Mouse (Mus musculus) embryo, embryonic 11 days (tissue): ENCODE results near the gene Myo3b.

Experiments
- DNase-seq: peaks from one replicate; pipeline ENCODE4 v3.0.0-alpha.2; 2015

Myo3b gene

DNA sequence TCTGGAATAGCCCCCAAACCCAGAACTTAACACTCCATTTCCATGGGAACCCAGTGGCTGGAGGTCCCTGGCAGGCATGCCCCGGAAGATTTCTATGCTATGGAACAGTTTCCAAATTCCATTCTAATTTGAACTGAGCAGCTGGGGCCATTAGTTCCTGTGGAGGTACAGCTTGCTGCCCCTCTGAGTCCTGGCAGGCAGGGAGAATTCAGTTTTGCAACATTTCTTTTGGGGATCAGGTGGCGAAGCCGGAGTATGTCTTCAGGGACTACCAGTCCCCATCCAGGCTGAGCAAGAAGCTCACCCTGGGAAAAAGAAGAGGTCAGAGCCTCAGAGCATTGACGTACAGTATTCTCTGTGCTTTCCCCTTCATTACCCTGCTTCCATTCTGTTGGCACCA, 94.4 kb downstream of the Myo3b start:
- no peak for DNase-seq

DNA sequence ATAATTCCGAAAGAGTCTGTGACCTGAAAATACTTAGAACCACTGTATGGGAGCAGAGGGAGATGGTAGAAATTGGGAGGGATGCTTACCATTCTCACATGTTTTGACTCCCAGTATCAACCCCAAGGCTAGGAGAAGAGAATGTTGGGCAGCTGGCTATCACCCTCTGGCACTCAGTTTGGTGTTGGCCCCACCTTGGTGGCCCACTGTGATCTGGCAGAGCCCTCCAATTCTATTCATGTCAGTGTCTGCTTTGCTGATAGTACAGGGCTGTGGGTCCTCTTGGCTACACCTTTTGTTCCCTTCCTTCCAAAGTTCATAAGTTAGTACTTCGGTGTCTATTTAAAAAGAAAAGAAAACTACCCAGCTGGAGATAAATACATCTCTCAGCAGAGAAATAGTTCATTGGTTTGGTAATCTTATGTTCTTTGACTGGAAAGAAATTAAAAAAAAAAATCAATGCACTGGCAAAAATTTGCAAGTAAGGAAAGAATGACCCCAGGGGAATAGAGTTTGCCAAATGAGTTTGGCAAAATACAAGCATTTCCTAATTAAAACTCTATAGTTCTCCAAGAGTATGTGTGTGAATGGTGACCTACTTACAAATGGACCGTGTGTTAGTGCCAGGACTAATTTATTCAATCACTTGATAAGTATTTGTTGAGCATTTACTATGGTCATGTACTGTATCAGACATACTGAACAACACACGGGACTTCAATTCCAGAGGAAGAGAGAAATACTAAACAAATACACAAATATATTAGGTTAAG, 98.5 kb downstream of the Myo3b start:
- no peak for DNase-seq

DNA sequence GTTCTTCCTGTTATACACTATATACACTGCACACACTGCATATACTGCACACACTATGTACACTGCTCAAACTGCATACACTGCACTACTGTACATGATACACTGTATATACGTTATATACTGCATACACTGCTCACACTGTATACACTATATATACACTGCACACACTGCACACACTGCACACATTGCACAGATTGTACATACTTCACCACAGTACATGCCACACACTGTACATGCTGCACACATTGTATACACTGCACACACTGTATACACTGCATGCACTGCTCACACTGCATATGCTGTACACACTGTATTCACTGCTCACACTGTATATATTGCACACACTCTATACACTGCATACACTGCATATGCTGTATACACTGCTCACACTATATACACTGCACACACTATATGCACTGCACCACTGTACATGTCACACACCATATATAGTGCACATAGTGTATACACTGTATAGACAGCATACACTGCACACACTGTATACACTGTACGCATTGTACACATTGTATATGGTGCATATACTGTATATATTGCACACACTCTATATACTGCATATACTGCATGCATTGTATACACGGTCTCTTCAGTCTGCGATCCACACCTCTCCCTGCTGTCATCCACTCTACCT, 104.7 kb downstream of the Myo3b start:
- DNase-seq: no peak

DNA sequence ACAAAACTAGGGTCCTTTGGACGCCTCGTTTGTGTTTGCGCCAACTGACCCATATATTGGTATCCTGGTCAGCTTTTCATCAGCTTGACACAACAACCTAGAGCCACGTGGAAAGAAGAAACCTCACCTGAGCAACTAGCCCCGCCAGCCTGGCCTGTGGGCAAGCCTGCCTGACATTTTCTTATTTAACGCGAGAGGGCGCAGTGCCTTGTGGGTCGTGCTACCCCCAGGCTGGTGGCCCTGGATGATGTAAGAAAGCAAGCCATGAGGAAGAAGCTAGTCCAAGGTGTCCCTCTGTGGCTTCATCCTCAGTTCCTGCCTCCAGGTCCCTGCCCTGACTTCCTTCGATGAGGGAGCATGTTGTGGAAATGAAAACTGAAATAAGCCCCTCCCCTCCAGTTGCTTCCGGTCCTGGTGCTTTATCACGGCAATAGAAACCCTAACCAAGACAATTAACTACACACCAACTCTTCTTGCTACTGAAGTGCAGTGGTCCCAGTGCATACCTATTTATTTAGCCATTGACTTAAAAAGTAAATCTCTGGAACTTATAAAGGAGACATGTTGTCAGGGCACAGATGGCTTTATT, 108.2 kb downstream of the Myo3b start:
- DNase-seq: peak; percentile 44

DNA sequence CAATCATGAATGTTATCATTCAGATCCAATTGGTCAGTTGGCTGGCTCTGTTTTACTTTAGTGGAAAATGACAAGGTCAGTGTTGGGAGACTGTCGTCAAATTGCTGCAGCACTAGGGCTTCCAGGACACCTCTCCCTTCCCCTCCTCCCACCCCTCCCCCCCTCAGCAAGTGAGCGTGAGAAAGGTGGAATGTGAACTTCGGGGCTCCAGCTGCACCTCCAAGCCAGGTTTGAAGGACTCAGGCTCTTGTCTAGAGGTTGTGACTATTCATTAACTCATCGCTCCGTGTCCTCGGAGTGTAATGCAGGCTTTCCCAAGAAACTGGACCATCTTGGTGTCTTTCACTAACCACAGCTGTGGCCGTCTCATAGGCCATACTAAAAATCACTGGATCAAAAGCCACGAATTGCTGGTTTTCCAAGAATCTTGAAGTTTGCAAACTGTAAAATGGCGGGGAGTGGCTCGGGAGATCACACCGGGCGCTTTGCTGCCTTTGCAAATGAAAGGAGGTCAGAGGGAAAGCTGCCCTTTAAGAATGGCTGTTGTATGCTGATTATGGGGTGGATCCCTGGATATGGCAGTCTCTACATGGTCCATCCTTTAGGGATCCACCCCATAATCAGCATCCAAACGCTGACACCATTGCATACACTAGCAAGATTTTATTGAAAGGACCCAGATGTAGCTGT, 110.0 kb downstream of the Myo3b start:
- DNase-seq: no peak

DNA sequence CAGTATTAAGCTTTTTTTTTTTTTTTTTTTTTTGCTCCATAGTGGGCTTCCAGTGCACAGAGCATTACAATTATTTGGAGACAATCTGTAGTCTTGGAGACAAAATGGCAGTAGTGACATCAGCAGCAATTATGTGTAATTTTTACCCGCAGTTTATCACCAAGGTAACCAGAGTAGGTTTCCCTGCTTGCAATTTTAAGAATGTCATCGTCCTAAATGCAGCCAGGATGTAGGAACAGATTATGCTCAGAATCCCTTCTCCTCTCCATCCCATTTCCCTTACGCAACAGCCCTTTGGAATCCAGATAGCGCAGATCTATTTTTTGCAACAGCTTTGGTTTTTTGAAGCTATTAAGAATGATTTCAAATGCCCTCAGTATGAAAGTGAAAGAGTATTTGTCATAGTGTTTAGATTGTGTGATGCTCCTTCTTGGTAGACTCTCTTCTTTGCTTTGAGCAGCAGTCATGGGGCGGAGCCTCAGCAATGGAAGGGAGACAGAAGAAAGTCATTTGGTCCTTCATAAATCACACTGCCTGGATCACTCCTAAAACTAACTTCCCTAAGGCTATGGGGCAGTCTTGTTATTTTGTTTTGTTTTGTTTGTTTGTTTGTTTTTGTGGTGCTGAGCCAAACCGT, 111.6 kb downstream of the Myo3b start:
- DNase-seq: no peak

DNA sequence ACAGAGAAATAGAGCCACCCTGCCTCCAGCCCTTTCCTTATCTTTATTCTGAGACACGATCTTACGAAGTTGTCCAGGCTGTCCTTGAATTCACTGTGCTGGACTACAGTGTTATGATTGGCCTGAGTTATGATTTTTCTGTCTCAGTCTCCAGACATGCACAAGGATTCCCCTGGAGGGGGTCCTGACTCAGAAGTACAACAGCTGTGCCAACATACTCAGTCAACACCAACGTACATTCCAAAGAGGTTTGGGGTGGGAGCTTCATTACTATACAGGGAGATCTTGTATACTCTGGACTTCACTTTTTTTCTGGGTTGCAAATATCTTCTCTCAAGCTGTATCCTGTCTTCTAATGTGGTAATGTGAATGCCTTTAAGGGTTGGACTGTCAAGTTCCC, 113.0 kb downstream of the Myo3b start:
- no peak for DNase-seq

DNA sequence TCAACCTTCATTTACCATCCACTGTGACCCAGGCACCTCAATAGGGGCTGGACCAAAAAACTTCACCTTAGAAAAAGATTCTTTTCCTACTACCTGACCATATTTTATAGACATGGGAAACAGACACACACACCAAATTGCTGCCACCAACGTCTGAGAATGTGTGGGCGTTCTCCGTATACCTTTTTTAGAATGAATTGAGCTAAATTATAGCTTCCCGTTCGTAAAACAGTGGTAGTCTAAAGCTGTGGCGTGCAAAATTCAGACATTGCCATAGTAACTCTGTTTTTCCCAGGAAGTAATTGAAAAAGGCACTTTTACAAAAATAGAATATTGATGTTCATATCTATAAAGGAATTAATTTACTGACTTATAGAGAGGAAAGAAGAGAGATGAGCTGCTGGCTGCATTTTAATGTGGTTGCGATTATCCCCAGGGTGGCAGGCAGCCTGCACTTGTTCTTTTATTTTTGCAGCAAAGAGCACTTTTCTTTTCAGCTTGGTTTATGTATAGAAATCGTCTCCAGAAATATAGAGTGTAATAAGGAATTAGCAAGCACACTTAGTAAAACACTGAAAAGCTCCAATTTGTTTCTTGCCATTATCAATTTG, 116.4 kb downstream of the Myo3b start:
- DNase-seq: no peak

DNA sequence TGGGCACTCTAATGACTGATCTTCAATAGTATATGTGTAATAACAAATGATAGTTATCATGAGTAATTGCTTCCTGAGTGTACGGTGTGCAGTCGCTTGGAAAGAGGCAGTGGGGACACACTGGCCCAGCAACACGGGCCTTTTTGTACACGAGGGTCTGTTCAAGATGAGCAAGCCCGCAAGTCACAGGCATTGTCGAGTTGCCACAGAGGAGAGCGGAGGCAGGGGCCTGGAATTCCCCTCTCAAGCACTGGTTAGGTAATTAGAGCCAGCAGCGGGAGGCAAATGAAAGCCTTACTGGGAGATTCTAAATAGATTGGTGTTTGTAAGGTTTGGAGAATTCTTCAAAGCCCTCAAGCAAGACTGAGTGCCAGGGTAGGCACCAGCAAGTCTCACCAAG, 120.6 kb downstream of the Myo3b start:
- no peak for DNase-seq

DNA sequence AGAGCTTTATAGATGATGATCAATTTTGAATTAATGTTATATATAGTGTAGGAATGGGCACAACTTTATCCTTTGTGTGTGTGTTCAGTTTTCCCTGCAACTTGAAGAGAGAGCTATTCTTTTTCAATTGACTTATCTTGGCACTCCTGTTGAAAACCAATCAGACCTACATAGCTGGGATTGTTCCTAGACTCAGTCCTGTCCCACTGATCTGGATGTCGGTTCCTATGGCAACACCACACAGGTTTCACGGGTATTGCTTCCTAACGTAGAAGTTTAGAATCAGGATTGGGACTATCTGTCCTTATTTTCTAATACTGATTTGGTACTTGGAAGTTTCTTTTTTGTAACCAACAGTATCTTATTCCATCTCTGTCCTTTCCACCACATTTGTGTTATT, 127.3 kb downstream of the Myo3b start:
- no peak for DNase-seq

DNA sequence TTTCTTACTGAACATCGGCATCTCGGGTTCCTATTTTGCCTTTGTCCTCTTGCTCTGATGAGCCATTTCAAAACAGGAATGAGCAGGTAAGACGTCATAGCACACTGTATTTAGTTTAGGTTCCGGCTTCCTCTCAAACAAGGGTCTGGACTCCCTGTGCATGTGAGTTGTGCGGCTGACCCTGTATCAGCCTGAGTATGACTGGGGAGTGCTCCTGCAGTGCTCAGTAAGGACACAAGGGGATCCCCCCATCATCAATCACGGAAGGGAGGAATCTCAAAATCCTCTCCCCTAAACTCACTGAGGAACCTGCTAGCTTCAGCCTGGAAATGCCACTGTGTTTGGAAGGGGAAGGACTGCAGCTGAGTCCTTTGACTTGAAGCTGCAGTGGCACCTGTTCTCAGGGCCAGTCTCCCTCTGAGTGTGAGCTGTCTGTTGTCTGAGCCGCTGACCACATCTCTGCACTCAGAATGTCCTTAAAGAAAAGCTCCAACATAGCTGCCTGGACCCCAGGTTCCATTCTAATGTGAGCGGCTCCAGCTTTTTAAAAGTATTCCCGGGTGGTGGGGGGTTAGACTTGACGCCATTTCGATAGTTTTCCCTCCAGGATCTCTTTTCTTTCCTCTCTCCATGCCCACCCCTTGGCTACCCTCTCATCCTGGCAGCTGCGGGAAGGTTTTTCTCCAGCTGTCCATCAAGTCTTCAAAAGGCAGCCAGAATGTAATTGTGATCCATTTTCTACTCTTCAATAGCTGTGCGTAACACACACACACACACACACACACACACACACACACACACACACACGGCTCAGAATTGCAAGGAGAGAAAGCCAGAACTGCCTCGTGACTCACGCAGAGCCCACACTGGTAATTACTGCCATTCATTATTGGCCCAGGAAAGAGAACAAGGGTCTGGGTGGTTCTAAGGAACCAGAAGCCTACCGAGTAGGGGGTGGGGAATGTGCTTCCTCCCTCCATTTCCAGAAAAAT, 129.3 kb downstream of the Myo3b start:
- DNase-seq: no peak

DNA sequence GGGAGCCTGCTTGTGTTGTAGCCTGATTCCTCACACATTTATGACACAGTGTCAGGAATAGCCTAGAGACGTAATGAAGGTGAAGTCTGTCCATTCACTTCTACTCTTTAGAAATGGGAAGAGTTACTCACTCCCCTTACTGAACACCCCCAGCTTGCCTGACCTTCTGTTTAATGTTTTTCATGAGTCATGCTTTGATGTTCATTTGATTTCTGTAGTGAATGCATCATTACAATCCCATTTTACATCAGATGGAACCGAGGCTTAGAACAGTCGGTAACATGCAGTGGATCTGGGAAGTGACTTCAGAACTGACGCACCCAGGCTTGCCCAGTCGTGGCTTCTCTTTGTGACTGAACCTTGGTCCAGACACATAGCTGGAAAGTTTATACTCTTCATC, 131.5 kb downstream of the Myo3b start:
- no peak for DNase-seq

DNA sequence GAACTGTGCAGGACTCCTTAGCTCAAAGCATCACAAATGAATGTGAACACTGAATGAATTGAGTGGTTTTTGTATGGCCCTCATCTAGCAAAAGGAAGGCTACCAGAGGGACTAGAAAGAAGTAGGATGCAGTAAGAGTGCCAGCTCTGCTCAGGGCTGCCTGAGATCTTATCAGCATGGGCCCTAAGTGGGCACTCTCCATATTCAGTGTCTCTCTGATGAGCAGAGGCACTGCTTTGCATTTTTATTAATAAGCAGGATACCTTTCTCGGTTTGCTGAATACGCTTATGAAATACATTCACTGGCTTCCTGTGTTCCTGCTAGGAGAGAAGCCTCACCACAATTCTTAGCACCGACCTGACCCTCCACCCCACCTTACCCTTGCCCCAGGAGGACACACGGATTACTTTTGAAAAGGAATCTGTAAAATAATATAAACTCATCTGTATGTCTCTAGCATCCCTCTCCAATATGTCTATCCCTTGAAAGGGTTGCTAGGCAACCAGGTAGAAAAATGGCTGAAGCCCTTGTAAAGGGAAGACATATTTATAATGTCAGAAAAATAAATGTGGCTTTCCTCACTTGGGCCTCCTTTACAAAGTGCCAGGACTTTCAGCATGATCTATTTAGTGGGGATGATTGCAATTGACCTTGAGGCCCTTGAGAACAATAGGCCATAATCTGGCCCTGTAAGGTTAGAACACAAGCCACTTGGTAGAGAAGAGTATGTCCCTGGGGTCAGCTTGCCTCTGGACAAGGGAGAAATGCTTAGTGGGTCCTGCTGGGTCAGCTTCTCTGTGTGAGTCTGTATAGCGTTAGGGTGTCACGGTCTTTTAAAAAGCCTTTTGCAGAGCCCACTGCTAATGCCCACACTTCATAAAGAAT, 138.1 kb downstream of the Myo3b start:
- DNase-seq: peak; percentile 22

DNA sequence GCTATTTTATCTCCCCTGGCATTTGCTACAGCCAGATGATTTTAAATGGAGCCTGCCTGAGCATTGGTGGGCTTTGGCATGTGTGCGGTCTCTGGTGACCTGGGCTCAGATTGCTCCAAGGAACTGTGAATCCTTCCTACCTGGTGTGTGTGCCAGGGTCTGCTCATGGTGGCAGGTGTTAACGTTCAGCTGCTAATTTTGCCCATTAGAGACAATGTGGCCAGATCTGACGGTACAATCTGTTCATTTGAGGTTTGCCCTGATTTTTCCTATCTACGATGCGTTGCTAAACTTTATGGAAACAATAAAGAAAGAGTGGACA, 138.7 kb downstream of the Myo3b start:
- no peak for DNase-seq

DNA sequence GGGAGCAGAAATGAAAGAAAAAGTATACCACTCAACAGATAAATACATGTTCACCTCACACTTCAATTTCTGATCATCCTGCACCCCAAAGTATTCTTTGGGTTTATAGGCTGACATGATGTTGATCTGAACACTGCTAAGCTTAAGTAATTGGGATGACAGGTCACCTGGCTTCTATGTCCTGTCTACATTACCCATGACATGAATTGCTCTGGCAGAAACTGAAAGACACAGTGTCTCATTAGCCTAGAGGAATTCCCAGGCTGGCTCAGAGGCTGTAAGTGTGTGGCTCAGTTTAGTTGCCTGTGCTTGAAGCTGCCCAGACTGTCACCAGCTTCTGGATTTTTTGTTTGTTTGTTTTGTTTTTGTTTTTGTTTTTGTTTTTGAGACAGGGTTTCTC, 139.3 kb downstream of the Myo3b start:
- DNase-seq: no peak

DNA sequence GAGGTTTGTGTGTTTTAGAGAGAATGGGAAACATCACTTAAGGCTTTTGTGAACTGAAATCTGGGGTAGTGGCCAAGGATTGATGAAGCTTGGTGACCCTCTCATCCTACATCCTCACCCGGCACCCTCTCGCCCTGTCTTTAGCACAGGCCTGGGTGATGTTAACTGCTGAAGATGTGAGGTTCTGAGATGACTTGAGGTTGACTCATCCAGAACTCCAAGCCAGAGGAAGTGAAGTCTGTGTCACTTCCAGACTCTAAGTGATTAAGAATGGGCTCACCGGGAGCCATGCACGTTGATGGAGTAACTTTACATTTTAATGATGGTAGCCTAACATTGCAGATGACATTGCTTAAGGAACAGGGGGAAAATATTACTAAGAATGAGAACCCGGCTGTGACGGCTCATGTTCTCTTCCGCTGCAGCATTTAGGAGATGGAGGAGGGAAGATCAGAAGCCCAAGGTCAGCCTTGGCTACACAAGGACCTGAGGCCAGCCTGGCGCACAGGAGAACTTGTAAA, 143.3 kb downstream of the Myo3b start:
- DNase-seq: no peak

DNA sequence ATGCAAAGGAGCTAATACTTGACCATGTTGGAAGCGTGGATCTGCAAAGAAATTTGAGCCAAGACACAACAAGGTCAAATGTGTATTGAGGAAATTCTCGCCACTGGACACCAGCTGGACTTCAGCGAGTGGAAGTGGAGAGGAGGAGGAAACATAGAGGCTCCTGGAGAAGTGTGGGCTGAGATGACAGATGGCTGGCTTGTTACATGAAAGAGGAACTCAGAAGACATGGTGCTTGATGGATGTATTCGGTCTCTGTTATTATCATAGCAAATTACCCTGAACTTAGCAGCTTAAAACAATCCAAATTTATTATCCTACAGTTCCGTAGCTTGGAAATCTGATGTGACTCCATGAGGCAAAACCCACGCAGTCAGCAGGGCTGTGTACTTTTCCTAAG, 148.1 kb downstream of the Myo3b start:
- no peak for DNase-seq

DNA sequence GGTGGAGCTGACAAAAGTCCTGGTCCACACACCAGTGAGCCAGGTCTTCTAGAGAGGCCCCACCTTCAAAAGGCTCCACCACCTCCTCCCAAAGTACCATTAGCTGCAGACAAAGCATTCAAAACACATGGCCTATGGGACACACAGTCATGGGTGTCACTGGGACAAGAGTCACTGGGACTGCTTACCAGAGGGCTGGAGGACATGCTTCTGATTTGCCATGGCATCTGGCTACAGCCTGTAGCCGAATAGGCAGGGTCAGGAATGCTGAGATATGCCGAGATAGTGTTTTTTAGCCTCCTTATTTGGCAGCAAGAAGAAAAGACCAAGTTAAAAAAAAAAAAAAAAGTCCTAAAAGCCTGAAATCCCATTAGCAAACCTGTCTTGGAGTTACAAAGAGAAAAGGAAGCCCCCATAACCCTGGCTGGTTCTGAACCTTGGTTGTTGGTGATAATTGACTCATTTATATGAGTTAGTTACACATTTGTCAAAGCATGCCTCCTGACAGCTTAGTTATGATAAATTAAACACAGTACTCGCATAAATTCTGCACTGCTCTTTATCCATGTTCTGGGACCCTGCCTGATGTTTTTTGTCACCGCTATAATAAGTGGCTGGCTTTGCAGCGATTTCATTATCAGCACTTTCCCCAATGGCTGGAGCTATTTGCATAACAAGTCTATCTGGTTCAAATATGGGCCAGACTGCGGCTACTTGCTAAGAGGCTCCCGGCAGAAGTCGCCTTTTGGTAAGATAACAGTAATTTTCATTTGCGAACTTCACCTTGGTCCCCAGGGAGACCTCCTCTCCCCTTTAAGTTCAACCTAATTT, 156.7 kb downstream of the Myo3b start:
- no peak for DNase-seq

DNA sequence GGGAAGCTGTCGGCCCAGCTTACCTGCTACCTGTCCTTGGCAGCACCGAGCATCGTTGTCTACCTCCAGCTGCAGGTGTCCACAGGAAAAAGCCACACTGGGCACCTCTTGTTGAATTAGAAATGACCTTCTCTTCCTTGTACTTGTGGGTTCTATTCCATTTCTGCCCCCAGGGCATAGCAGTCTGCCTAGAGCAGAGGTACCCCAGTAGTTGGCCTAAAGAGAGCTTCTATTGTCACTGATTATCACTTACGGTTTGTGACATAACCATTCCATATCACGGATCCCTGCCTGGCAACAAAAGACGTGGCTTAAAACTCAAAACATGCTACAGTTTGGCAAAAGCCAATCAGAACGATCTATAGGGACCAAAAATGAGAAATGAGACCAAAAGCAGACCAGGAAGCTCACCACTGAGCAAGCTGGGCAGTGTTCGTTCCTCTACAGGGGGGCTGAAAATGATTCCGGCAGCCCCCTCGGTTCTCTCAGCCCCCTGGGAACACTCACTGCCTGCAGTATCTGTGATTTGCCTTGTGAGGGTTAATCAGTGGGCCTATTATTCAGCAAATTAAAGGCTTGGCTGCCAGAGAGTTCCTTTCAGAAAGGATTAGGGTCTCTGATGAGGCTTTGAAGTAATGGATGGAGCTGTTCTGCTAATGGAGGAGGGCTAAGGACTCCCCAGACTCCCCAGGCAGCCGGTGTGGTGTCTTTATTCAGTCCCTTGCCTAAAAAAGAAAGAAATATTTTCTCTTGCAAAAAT, 163.1 kb downstream of the Myo3b start:
- DNase-seq: peak; percentile 51
